Comparison of ENCODE assay signal across 34 mouse cellular contexts in the genomic region with DNA sequence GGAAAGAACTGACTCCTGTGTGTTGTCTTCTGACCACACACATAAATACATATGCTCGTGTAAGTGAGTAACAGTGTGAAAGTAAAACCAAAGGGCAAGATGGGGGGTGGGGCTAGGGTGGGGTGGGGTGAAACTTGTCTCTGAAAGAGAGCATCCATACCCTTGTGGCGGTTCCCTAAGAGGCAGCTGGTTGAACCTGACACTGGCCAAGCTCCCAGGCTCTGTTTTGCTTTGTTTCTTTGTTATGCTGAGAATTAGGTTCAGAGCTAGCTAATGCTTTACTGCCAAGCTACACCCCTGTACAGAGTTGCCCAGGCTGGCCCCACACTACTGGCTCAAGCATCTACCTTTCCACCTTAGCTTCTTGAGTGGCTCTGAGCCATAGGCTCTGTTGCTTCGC. TPM values are rescaled to one million over a fixed set of nuclear protein-coding genes. Genes with fewer than 3 reads are reported as not detected.
"Had no signal": no experiment of that assay in that cellular context is flagged by ENCODE, and none has a peak within 500 bp of the region (broad histone marks: within the 10 kb centered on the region; RNA-seq: fewer than 3 reads in every experiment).

No protein-coding gene starts in this region.

- H3K27me3 ChIP-seq: kidney, embryonic 15.5 days; liver, embryonic 13.5 days; midbrain, embryonic 13.5 days had no signal

- H3K4me3 ChIP-seq: kidney, embryonic 15.5 days; left cerebral cortex, adult 2 months; liver, embryonic 13.5 days; midbrain, embryonic 13.5 days; myocyte had no signal

- H3K9ac ChIP-seq: kidney, embryonic 15.5 days; liver, embryonic 13.5 days; midbrain, embryonic 13.5 days had no signal

- H3K9me3 ChIP-seq: kidney, embryonic 15.5 days; liver, embryonic 13.5 days; midbrain, embryonic 13.5 days had no signal

- H3K36me3 ChIP-seq: kidney, embryonic 15.5 days; liver, embryonic 13.5 days; midbrain, embryonic 13.5 days had no signal

- DNase-seq: kidney, adult 8-10 months; kidney, postnatal 10 days; kidney, postnatal 36 days; layer of hippocampus, postnatal 36 days; liver, embryonic 13.5 days; lung, adult 2 months; lung, postnatal 14 days; lung, postnatal 4 days; thymus, adult 2 months; thymus, postnatal 14 days; thymus, postnatal 4 days had no signal

- ATAC-seq: midbrain, embryonic 13.5 days; midbrain, embryonic 16.5 days had no signal

- H3K4me1 ChIP-seq: liver, embryonic 13.5 days; midbrain, embryonic 13.5 days had no signal

- H3K27ac ChIP-seq: kidney, embryonic 15.5 days; left cerebral cortex, adult 2 months; liver, embryonic 13.5 days; midbrain, embryonic 13.5 days; stomach, postnatal 0 days had no signal

RNA-seq across cellular contexts. Expression of a gene that starts 30.1 kb away (rescaled TPM):
- total RNA-seq: layer of hippocampus, adult 8-10 months; layer of hippocampus, postnatal 10 days; layer of hippocampus, postnatal 36 days; left cerebral cortex, adult 2 months; left cerebral cortex, postnatal 10 days; left cerebral cortex, postnatal 36 days; liver, adult 2 months; megakaryocyte progenitor cell, adult 5-6 weeks; megakaryocyte-erythroid progenitor cell, adult 5-6 weeks had no signal
- polyA plus RNA-seq: kidney, embryonic 15.5 days; limb, embryonic 11.5 days; liver, adult 2 months; liver, embryonic 13.5 days; liver, embryonic 16.5 days; lung, adult 2 months; lung, embryonic 16.5 days; midbrain, embryonic 13.5 days; midbrain, embryonic 16.5 days; myocyte; neural tube, embryonic 11.5 days; neural tube, embryonic 14.5 days; small intestine, adult 2 months; stomach, embryonic 14.5 days; stomach, postnatal 0 days had no signal

RNA-seq across cellular contexts. Expression of a gene that starts 48.7 kb away (rescaled TPM):
- total RNA-seq: layer of hippocampus, adult 8-10 months; layer of hippocampus, postnatal 10 days; layer of hippocampus, postnatal 36 days; left cerebral cortex, adult 2 months; left cerebral cortex, postnatal 10 days; left cerebral cortex, postnatal 36 days; liver, adult 2 months; megakaryocyte progenitor cell, adult 5-6 weeks; megakaryocyte-erythroid progenitor cell, adult 5-6 weeks; monocyte, adult 5-6 weeks had no signal
- polyA plus RNA-seq: kidney, embryonic 15.5 days; limb, embryonic 11.5 days; limb, embryonic 14.5 days; liver, adult 2 months; liver, embryonic 13.5 days; liver, embryonic 16.5 days; lung, adult 2 months; lung, embryonic 16.5 days; midbrain, embryonic 13.5 days; midbrain, embryonic 16.5 days; myocyte; neural tube, embryonic 11.5 days; neural tube, embryonic 14.5 days; small intestine, adult 2 months; spleen, adult 2 months; stomach, embryonic 14.5 days; stomach, postnatal 0 days; thymus, adult 2 months had no signal
